Mouse (Mus musculus) neural tube, embryonic 11.5 days (tissue): Measurements from ENCODE around the gene Erp27. TPM values are rescaled to one million over a fixed set of nuclear protein-coding genes. Genes with fewer than 3 reads are reported as not detected.

ENCODE experiments used
- ATAC-seq: fragments of 200-750 bp; cut with Nextera tagmentation; 2 replicates; pipeline ENCODE4 v1.8.0; 2017; ENCODE audit warnings: moderate number of reproducible peaks, mild to moderate bottlenecking, moderate TSS enrichment, moderate library complexity; ENCODE audit not compliant: insufficient read depth, low FRiP score, low TSS enrichment
- DNase-seq: peaks from one replicate; pipeline ENCODE4 v3.0.0-alpha.2; 2015; ENCODE audit warnings: low spot score
- H3K27ac ChIP-seq: fragments of 300-500 bp; sonication (generic); 2 replicates; pipeline ENCODE4 v1.5.1; 2014; ENCODE audit warnings: low read depth, mild to moderate bottlenecking, low read length
- H3K27me3 ChIP-seq: fragments of 300-500 bp; sonication (generic); 2 replicates; pipeline ENCODE4 v1.6.1; 2014; ENCODE audit warnings: mild to moderate bottlenecking, low read length, mixed read lengths; ENCODE audit not compliant: control insufficient read depth, insufficient read depth
- H3K36me3 ChIP-seq: fragments of 300-500 bp; sonication (generic); 2 replicates; pipeline ENCODE4 v1.6.1; 2014; ENCODE audit warnings: mild to moderate bottlenecking, low read length, moderate library complexity, mixed read lengths; ENCODE audit not compliant: control insufficient read depth, insufficient read depth
- H3K4me1 ChIP-seq: fragments of 300-500 bp; sonication (generic); 2 replicates; pipeline ENCODE4 v1.6.1; 2014; ENCODE audit warnings: low read length, mixed read lengths; ENCODE audit not compliant: control insufficient read depth, insufficient read depth
- H3K4me2 ChIP-seq: fragments of 300-500 bp; sonication (generic); 2 replicates; pipeline ENCODE4 v1.6.1; 2014; ENCODE audit warnings: low read depth, mild to moderate bottlenecking, moderate library complexity
- H3K4me3 ChIP-seq: fragments of 300-500 bp; sonication (generic); 2 replicates; pipeline ENCODE4 v1.5.1; 2014; ENCODE audit warnings: low read depth, low read length
- H3K9ac ChIP-seq: fragments of 300-500 bp; sonication (generic); 2 replicates; pipeline ENCODE4 v1.6.1; 2014; ENCODE audit warnings: mild to moderate bottlenecking, low read length
- H3K9me3 ChIP-seq: fragments of 300-500 bp; sonication (generic); 2 replicates; pipeline ENCODE4 v1.6.1; 2016; ENCODE audit warnings: low read length; ENCODE audit not compliant: control insufficient read depth
- WGBS: fragments of 180-500 bp; shearing (Covaris S2); extraction: QIAGEN DNeasy Blood & Tissue Kit; methylation state at CpG from one replicate; pipeline ENCODE4 v1.1.7; 2014; 5-methylcytosine and 5-hydroxymethylcytosine counted together
- polyA plus RNA-seq: library from polyadenylated mRNA; unstranded; fragments of >200 nt; fragmentation: Nextera tagmentation; extraction: Ambion mirVana; gene quantifications from 2 replicates; pipeline ENCODE4 v1.2.1, GENCODE M21; 2014

Erp27 gene
- polyA plus RNA-seq, 1 experiment from 2014 or later = 0.23 TPM

- WGBS = 0% methylated on average over 2 of the region's 2 CpGs
Observed at GRCm38 (mm10) chr6:136917885-136918284, 4.1 kb downstream of the Erp27 start.

GRCm38 (mm10) chr6:136915721-136916395 is 6.1 kb downstream of the Erp27 start:
- DNase-seq = no peak
- WGBS = 84% methylated on average over 8 of the region's 8 CpGs

More at GRCm38 (mm10) chr6:136917885-136918284, 4.1 kb downstream of the Erp27 start:
- ATAC-seq (no peak), DNase-seq (no peak)
- Histone ChIP-seq H3K4me2 (no peak overlapping the region), H3K36me3 (no peaks in the 10 kb centered on the region), H3K9me3 (no peaks in the 10 kb centered on the region), H3K27ac (no peak overlapping the region), H3K27me3 (no peaks in the 10 kb centered on the region), H3K4me1 (peaks cover 6% of the 10 kb centered on the region; the same call in 1 of the 2 replicates), H3K4me3 (no peak overlapping the region), H3K9ac (no peak overlapping the region)

GRCm38 (mm10) chr6:136914234-136914633 is 7.7 kb downstream of the Erp27 start:
- Histone ChIP-seq H3K4me2 (no peak overlapping the region), H3K4me1 (peaks cover 6% of the 10 kb centered on the region; the same call in 1 of the 2 replicates), H3K9ac (no peak overlapping the region), H3K4me3 (no peak overlapping the region), H3K9me3 (no peaks in the 10 kb centered on the region), H3K36me3 (no peaks in the 10 kb centered on the region), H3K27ac (no peak overlapping the region), H3K27me3 (no peaks in the 10 kb centered on the region)
- DNase-seq (no peak), ATAC-seq (no peak)
- WGBS = 93% methylated on average over 6 of the region's 6 CpGs

More at GRCm38 (mm10) chr6:136915721-136916395, 6.1 kb downstream of the Erp27 start:
- Histone ChIP-seq H3K36me3 (no peaks in the 10 kb centered on the region), H3K27me3 (no peaks in the 10 kb centered on the region), H3K9ac (no peak overlapping the region), H3K9me3 (no peaks in the 10 kb centered on the region), H3K4me3 (no peak overlapping the region), H3K4me1 (peaks cover 6% of the 10 kb centered on the region; the same call in 1 of the 2 replicates), H3K4me2 (no peak overlapping the region), H3K27ac (no peak overlapping the region)
- no peak for ATAC-seq

GRCm38 (mm10) chr6:136913384-136914126 is 8.4 kb downstream of the Erp27 start:
- H3K9ac ChIP-seq = no peak overlapping the region
- H3K9me3 ChIP-seq = no peaks in the 10 kb centered on the region
- H3K27ac ChIP-seq = no peak overlapping the region
- H3K4me2 ChIP-seq = peak overlapping the region; percentile 28
- peaks cover 6% of the 10 kb centered on the region; the same call in 1 of the 2 replicates for H3K4me1 ChIP-seq
- 16% methylated on average over 18 of the region's 18 CpGs for WGBS
- H3K4me3 ChIP-seq = no peak overlapping the region
- DNase-seq = no peak
- H3K36me3 ChIP-seq = no peaks in the 10 kb centered on the region
- ATAC-seq = peak; percentile 38; the same call in 1 of the 2 replicates
- no peaks in the 10 kb centered on the region for H3K27me3 ChIP-seq

GRCm38 (mm10) chr6:136912751-136913265 is 9.2 kb downstream of the Erp27 start:
- Histone ChIP-seq H3K4me2 (no peak overlapping the region), H3K4me1 (peaks cover 6% of the 10 kb centered on the region; the same call in 1 of the 2 replicates), H3K27me3 (no peaks in the 10 kb centered on the region), H3K9ac (no peak overlapping the region), H3K9me3 (no peaks in the 10 kb centered on the region), H3K27ac (no peak overlapping the region), H3K4me3 (no peak overlapping the region), H3K36me3 (no peaks in the 10 kb centered on the region)
- no peak for ATAC-seq
- 75% methylated on average over 1 of the region's 2 CpGs for WGBS
- no peak for DNase-seq

GRCm38 (mm10) chr6:136910247-136910890 is 11.6 kb downstream of the Erp27 start:
- no peak for DNase-seq

GRCm38 (mm10) chr6:136906937-136907293 is 15.1 kb downstream of the Erp27 start:
- H3K36me3 ChIP-seq = no peaks in the 10 kb centered on the region
- no peaks in the 10 kb centered on the region for H3K9me3 ChIP-seq
- ATAC-seq (no peak), DNase-seq (no peak)
- H3K4me3 ChIP-seq = no peak overlapping the region
- 85% methylated on average over 10 of the region's 10 CpGs for WGBS
- no peak overlapping the region for H3K4me2 ChIP-seq
- H3K4me1 ChIP-seq = no peaks in the 10 kb centered on the region
- H3K27me3 ChIP-seq = no peaks in the 10 kb centered on the region
- H3K27ac ChIP-seq = no peak overlapping the region
- no peak overlapping the region for H3K9ac ChIP-seq

More at GRCm38 (mm10) chr6:136910247-136910890, 11.6 kb downstream of the Erp27 start:
- Histone ChIP-seq H3K36me3 (no peaks in the 10 kb centered on the region), H3K4me2 (no peak overlapping the region), H3K4me1 (peaks cover 6% of the 10 kb centered on the region; the same call in 1 of the 2 replicates), H3K27ac (no peak overlapping the region), H3K4me3 (no peak overlapping the region), H3K27me3 (no peaks in the 10 kb centered on the region), H3K9ac (no peak overlapping the region), H3K9me3 (no peaks in the 10 kb centered on the region)
- WGBS = 87% methylated on average over 9 of the region's 9 CpGs
- ATAC-seq = no peak

- Histone ChIP-seq H3K27me3 (no peaks in the 10 kb centered on the region), H3K4me1 (no peaks in the 10 kb centered on the region), H3K27ac (no peak overlapping the region), H3K9me3 (no peaks in the 10 kb centered on the region), H3K36me3 (no peaks in the 10 kb centered on the region), H3K4me2 (no peak overlapping the region), H3K9ac (no peak overlapping the region), H3K4me3 (no peak overlapping the region)
- DNase-seq (no peak), ATAC-seq (no peak)
- 85% methylated on average over 19 of the region's 19 CpGs for WGBS
Observed at GRCm38 (mm10) chr6:136906283-136906936, 15.6 kb downstream of the Erp27 start.
